Mouse (Mus musculus): ENCODE results near the gene Stub1. TPM values are rescaled to one million over a fixed set of nuclear protein-coding genes. Genes with fewer than 3 reads are reported as not detected.

The Stub1 gene
- polyA plus RNA-seq, 1 experiment from 2014 or later = 316 TPM

DNA sequence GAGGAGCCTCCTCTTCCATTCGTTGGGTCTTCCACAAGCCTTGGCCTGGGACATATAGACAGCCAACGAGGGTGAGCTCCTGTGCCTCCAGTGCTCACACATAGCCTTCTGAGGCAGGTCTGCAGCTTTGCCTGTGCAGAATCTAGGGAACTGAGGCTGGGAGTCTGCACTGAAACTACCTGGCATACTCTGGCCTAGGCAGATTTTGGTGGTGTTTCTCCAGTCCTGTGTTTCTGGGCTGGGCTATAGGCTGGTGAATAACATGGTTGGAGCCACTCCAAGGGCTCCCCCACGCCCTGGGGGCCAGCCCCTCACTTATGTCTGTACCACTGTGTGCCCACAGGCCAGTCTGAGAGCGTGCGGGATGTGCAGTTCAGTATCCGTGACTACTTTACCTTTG, 7.9 kb downstream of the Stub1 start:
- Histone ChIP-seq H3K4me1 (replicated peaks) (peaks cover 64% of the 10 kb centered on the region), H3K9ac (replicated peaks) (peak overlapping the region; percentile 49), H3K27ac (no peak overlapping the region), H3K9me3 (no peaks in the 10 kb centered on the region), H3K4me3 (replicated peaks) (no peak overlapping the region), H3K27me3 (peaks cover 4% of the 10 kb centered on the region), H3K36me3 (peaks cover 39% of the 10 kb centered on the region), H3K4me2 (replicated peaks) (peak overlapping the region; percentile 99)
- no peak for ATAC-seq
- 93% methylated on average over 6 of the region's 6 CpGs for WGBS

DNA sequence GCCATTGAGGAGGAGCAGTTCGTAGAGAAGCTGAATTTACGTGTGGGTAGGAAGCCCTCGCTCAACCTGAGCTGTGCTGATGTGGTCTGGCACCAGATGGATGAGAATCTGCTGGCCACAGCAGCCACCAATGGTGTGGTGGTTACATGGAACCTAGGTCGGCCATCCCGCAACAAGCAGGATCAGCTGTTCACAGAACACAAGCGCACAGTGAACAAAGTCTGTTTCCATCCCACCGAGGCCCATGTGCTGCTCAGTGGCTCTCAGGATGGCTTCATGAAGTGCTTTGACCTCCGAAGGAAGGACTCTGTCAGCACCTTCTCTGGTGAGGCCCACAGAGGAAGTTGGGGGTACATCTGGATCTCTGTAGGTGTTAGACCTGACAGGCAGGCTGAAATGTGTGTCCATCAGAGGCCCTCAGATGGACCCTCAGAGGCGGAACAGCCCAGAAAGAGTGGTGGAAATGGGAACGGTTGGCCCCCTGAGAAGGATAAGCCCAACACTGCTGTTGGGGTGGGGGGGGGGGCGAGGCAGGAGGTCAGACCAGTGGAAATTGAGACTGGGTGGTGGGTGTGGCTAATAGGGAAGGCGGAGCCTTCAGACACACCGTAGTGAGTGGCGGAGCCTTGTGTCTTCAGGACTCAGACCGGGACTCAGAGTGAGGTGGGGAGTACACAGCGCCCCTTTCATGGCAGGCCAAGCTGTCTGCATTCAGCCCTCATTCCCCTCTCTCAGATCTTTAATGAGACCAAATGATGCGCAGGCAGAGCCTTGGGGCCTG, 8.7 kb downstream of the Stub1 start:
- H3K27me3 ChIP-seq = peaks cover 12% of the 10 kb centered on the region
- H3K4me1 ChIP-seq (replicated peaks) = peaks cover 56% of the 10 kb centered on the region
- peak overlapping the region; percentile 83 for H3K9ac ChIP-seq (replicated peaks)
- no peak for ATAC-seq
- peak overlapping the region; percentile 99 for H3K4me2 ChIP-seq (replicated peaks)
- WGBS = 76% methylated on average over 17 of the region's 17 CpGs
- H3K4me3 ChIP-seq (replicated peaks) = peak overlapping the region; percentile 66
- H3K27ac ChIP-seq = no peak overlapping the region
- peaks cover 39% of the 10 kb centered on the region for H3K36me3 ChIP-seq
- no peaks in the 10 kb centered on the region for H3K9me3 ChIP-seq

DNA sequence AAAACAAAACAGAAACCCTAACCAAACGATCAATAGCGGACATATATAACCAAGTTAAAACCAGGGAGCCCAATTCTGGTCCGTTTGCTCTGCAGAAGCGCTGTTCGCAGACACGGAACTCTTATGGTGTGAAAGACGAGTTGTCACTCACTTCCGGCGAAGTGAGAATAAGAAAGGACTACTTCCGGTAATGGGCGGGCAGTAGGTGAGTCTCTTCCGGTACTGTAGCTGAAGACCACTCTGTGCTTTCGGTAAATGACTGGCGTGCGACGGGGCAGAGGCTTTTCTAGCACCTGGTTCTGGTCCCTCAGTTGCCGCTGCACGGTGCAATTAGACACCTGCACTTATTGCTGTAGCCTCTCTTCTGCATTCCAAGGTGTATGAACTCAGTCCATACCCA, 9.8 kb downstream of the Stub1 start, which contains the start of gene Wdr24:
TSS of gene Wdr24 (plus strand) at position 176 of the 400 bp plus-strand sequence.
- peak within 1 kb of the TSS; percentile 72 for H3K27ac ChIP-seq
- H3K9ac ChIP-seq (replicated peaks) = peak within 1 kb of the TSS; percentile 83
- peaks cover 23% of the 10 kb centered on the region for H3K27me3 ChIP-seq
- ATAC-seq = peak; percentile 68
- H3K9me3 ChIP-seq = no peaks in the 10 kb centered on the region
- peaks cover 52% of the 10 kb centered on the region for H3K4me1 ChIP-seq (replicated peaks)
- H3K4me2 ChIP-seq (replicated peaks) = peak within 1 kb of the TSS; percentile 99
- under 1% methylated on average over 18 of the region's 18 CpGs for WGBS
- H3K4me3 ChIP-seq (replicated peaks) = peak within 1 kb of the TSS; percentile 66
- H3K36me3 ChIP-seq = peaks cover 48% of the 10 kb centered on the region

- H3K9ac ChIP-seq (replicated peaks) = 0 out of 2 replicates have a peak overlapping the region, but pooled peaks have one; percentile 23
These were observed 14.1 kb downstream of the Stub1 start for GRCm38 (mm10) chr17:25818851-25819780.

GRCm38 (mm10) chr17:25817662-25818061, 15.5 kb downstream of the Stub1 start:
- no peak overlapping the region for H3K4me3 ChIP-seq (replicated peaks)
- H3K27ac ChIP-seq = no peak overlapping the region
- peaks cover 41% of the 10 kb centered on the region for H3K27me3 ChIP-seq
- peaks cover 44% of the 10 kb centered on the region for H3K36me3 ChIP-seq
- peaks cover 18% of the 10 kb centered on the region for H3K4me1 ChIP-seq (replicated peaks)
- no peak overlapping the region for H3K4me2 ChIP-seq (replicated peaks)
- no peak for ATAC-seq
- no peak overlapping the region for H3K9ac ChIP-seq (replicated peaks)
- WGBS = 90% methylated on average over 11 of the region's 11 CpGs
- no peaks in the 10 kb centered on the region for H3K9me3 ChIP-seq

More at GRCm38 (mm10) chr17:25818851-25819780, 14.1 kb downstream of the Stub1 start:
- 8% methylated on average over 44 of the region's 46 CpGs for WGBS
- Histone ChIP-seq H3K4me3 (replicated peaks) (0 out of 2 replicates have a peak overlapping the region, but pooled peaks have one; percentile 5), H3K4me1 (replicated peaks) (peaks cover 14% of the 10 kb centered on the region), H3K9me3 (no peaks in the 10 kb centered on the region), H3K4me2 (replicated peaks) (0 out of 2 replicates have a peak overlapping the region, but pooled peaks have one; percentile 11), H3K36me3 (peaks cover 44% of the 10 kb centered on the region), H3K27ac (no peak overlapping the region), H3K27me3 (peaks cover 41% of the 10 kb centered on the region)
- ATAC-seq = no peak

DNA sequence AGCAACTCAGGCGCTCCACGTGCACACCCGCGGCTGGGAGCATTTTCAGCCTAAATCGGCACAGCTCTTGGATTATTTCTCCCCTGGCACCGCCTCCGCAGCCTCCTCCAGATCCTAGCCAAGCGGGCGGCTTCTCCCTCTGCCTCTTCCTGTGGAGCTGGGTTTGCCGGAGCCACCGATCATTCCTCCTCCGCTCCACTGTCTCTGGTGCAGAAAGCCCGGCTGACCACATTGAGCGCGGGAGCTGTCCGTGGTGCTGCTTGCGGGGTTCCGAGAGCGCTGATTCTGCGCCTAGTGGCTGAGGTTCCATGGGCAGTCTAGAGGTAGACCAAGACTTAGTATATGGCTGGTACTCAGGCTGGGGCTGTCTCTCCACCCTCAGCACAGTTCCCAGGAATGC, 19.7 kb downstream of the Stub1 start:
- no peak for ATAC-seq
- WGBS = 3% methylated on average over 20 of the region's 20 CpGs
- no peaks in the 10 kb centered on the region for H3K9me3 ChIP-seq
- H3K36me3 ChIP-seq = peaks cover 25% of the 10 kb centered on the region
- H3K27me3 ChIP-seq = peaks cover 24% of the 10 kb centered on the region
- H3K4me3 ChIP-seq (replicated peaks) = peak overlapping the region; percentile 17
- no peak overlapping the region for H3K27ac ChIP-seq
- peak overlapping the region; percentile 39 for H3K4me2 ChIP-seq (replicated peaks)
- peaks cover 46% of the 10 kb centered on the region for H3K4me1 ChIP-seq (replicated peaks)
- H3K9ac ChIP-seq (replicated peaks) = peak overlapping the region; percentile 65

GRCm38 (mm10) chr17:25810890-25811289, 22.3 kb downstream of the Stub1 start:
- no peaks in the 10 kb centered on the region for H3K36me3 ChIP-seq
- WGBS = 69% methylated on average over 4 of the region's 4 CpGs
- H3K4me2 ChIP-seq (replicated peaks) = peak overlapping the region; percentile 88
- H3K9me3 ChIP-seq = no peaks in the 10 kb centered on the region
- H3K4me1 ChIP-seq (replicated peaks) = peaks cover 52% of the 10 kb centered on the region
- H3K9ac ChIP-seq (replicated peaks) = peak overlapping the region; percentile 96; the same call in 1 of the 2 replicates
- peaks cover 6% of the 10 kb centered on the region; the same call in 1 of the 2 replicates for H3K27me3 ChIP-seq
- ATAC-seq = no peak
- peak overlapping the region; percentile 88 for H3K4me3 ChIP-seq (replicated peaks)
- H3K27ac ChIP-seq = no peak overlapping the region

DNA sequence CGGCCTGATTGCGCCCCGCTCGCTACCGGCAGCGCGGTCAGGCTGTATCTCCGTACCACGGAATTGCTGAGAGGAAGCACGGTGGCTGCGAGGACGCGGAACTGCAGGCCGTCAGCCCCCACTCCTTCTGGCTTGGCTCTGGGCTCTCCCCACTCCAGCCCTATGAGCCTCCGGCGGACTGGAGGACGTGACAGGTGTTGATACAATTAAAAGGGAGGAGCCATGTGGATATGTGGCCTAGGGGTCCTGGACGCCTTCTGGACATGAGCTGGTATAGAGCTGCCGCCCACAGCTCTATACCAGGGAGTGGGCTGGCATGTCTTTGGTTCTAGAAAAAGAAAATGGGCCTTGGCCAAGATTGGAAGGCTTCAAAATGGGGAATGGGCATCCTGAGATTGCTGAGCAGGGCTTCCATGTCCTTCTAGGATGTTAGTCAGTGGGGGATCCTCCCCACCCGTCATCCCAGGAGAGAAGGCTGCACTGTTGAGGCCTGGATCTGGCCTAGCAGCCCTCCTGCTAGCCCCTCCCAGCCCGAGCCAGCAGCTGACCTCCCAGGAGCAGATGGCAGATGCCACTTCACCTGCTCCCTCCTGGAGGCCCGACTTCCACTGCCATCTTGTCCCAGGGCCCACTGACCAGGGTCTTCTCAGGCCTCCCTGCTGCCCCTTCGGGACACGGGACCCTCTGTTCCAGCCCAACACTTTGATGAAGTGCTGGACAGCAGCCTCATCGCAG, 23.4 kb downstream of the Stub1 start:
- Histone ChIP-seq H3K27ac (peak overlapping the region; percentile 99), H3K36me3 (no peaks in the 10 kb centered on the region), H3K27me3 (peaks cover 6% of the 10 kb centered on the region; the same call in 1 of the 2 replicates), H3K9me3 (no peaks in the 10 kb centered on the region), H3K4me1 (replicated peaks) (peaks cover 52% of the 10 kb centered on the region), H3K4me3 (replicated peaks) (peak overlapping the region; percentile 88), H3K9ac (replicated peaks) (peak overlapping the region; percentile 96), H3K4me2 (replicated peaks) (peak overlapping the region; percentile 88)
- WGBS = 5% methylated on average over 25 of the region's 25 CpGs
- ATAC-seq = peak; percentile 74

GRCm38 (mm10) chr17:25808789-25809605, 24.2 kb downstream of the Stub1 start, which contains the start of gene Fbxl16:
TSS of gene Fbxl16 (plus strand) at chr17:25809085.
- Histone ChIP-seq H3K27me3 (peaks cover 6% of the 10 kb centered on the region; the same call in 1 of the 2 replicates), H3K4me2 (replicated peaks) (peak within 1 kb of the TSS; percentile 88), H3K9ac (replicated peaks) (peak within 1 kb of the TSS; percentile 96), H3K36me3 (no peaks in the 10 kb centered on the region), H3K9me3 (no peaks in the 10 kb centered on the region), H3K4me3 (replicated peaks) (peak within 1 kb of the TSS; percentile 88), H3K27ac (peak within 1 kb of the TSS; percentile 99), H3K4me1 (replicated peaks) (peaks cover 51% of the 10 kb centered on the region)
- ATAC-seq = peak; percentile 77
- under 1% methylated on average over 76 of the region's 100 CpGs for WGBS

DNA sequence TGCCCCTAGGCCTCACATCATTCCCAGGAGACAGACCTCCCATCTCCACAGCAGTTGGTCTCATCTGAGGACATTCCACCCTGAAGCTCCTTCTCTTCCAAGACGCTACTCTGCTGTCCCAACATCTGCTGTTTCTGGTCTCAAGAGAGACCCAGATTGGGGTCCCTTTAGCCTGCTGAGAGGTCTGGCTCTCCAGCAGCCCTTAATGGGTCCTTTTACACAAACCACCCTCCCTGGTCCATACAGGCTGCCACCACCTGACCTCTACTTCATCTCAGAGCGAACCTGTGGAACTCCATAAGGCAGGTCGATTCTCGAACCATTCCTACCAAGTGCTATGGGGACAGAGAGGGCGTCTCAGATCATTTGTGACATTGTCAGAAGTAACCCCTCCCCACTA, 25.2 kb downstream of the Stub1 start:
- WGBS = 32% methylated on average over 5 of the region's 5 CpGs
- peaks cover 6% of the 10 kb centered on the region; the same call in 1 of the 2 replicates for H3K27me3 ChIP-seq
- no peaks in the 10 kb centered on the region for H3K9me3 ChIP-seq
- H3K36me3 ChIP-seq = no peaks in the 10 kb centered on the region
- ATAC-seq = no peak
- H3K4me2 ChIP-seq (replicated peaks) = peak overlapping the region; percentile 88
- peak overlapping the region; percentile 88 for H3K4me3 ChIP-seq (replicated peaks)
- H3K27ac ChIP-seq = peak overlapping the region; percentile 99
- peaks cover 52% of the 10 kb centered on the region for H3K4me1 ChIP-seq (replicated peaks)
- H3K9ac ChIP-seq (replicated peaks) = peak overlapping the region; percentile 96

All from midbrain, embryonic 13.5 days (tissue).